Mouse (Mus musculus): ENCODE data around the gene Plekhf1. TPM values are rescaled to one million over a fixed set of nuclear protein-coding genes. Genes with fewer than 3 reads are reported as not detected.

Plekhf1 gene
- polyA plus RNA-seq (2014; fragmentation: Illumina TruSeq; extraction: RNeasy Lipid Tissue Mini Kit (QIAGEN cat#74804); ENCODE audit: low read depth, low replicate concordance), result 0.41 TPM

GRCm38 (mm10) chr7:38227900-38228298 is at the start of gene Plekhf1:
Plekhf1 (minus strand) TSS chr7:38228016.

GRCm38 (mm10) chr7:38270703-38271510 is 43.1 kb upstream of the Plekhf1 start, which contains the start of gene Pop4:
Pop4 (minus strand) TSS chr7:38271423.

GRCm38 (mm10) chr7:38182962-38183687 is 44.7 kb downstream of the Plekhf1 start, which contains the start of gene 1600014C10Rik:
1600014C10Rik (plus strand) TSS chr7:38183217.

Other genes with a start within 250 kb of the Plekhf1 start
- gene Uri1, start 204.5 kb downstream of the Plekhf1 start, polyA plus RNA-seq (2014; fragmentation: Illumina TruSeq; extraction: RNeasy Lipid Tissue Mini Kit (QIAGEN cat#74804); ENCODE audit: low read depth, low replicate concordance), result 240 TPM
- 6.7 TPM for gene Ccne1, start 120.5 kb downstream of the Plekhf1 start, polyA plus RNA-seq (2014; fragmentation: Illumina TruSeq; extraction: RNeasy Lipid Tissue Mini Kit (QIAGEN cat#74804); ENCODE audit: low read depth, low replicate concordance)
- 2.1 TPM for gene 1600014C10Rik, start 44.8 kb downstream of the Plekhf1 start, polyA plus RNA-seq (2014; fragmentation: Illumina TruSeq; extraction: RNeasy Lipid Tissue Mini Kit (QIAGEN cat#74804); ENCODE audit: low read depth, low replicate concordance)
- 31.4 TPM for gene Pop4, start 43.4 kb upstream of the Plekhf1 start, polyA plus RNA-seq (2014; fragmentation: Illumina TruSeq; extraction: RNeasy Lipid Tissue Mini Kit (QIAGEN cat#74804); ENCODE audit: low read depth, low replicate concordance)

All from testis, adult 10 weeks (tissue).